8 mouse cellular contexts compared by ENCODE assay signal in the genomic region with DNA sequence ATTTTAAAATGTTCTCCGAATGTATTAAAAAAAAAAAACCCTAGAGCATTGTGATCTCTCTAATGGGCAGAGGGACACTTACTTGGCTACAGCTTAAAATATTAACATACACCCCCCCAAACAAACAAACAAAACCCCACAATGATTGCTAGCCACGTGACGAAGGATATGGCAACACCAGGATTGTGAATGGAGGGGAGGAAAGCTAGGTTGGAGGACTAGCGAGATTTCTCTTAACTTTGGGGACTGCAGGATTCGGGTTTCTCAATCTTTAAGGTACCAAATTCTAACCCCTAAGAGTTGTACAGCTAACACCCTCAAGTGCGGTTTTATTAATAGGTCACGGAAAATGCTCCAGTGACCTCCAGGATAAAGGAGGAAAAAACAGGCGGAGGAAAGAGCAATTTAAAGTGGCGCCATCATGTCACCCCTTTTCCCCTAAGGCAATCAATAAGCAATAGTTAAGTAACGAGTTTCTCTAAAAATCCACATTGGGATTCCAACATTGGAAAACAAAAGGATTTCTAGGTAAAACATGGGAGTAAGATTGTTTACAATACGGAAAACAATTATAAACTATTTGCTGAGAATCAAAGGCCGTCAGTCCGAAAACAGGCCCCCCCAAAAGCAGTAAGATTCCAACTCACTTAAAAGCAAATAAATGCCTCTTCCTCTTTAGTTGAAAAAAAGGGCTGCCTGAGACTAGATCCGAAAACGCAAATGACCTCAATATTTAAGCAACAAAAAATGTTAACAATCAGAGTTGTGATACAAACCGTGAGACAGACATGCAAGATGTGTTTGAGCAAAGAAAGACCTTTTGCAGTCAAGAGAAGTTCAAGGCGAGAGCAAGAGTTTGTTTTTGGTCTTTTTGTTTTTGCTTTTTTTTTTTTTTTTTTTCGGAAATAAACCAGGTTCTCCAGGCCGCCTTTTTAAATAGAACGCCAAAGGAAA. TPM values are rescaled to one million over a fixed set of nuclear protein-coding genes. Genes with fewer than 3 reads are reported as not detected.
A peak's percentile ranks its signal among the peaks of the same experiment; 100 is the strongest.
DNase-seq lines count a peak whose midpoint lies in the region; ATAC-seq lines count a peak whose summit lies in the region.

No protein-coding gene starts in this region.

- H3K27ac ChIP-seq in hindbrain, embryonic 16.5 days (ENCODE audit: low read depth, low read length): peak overlapping the region; percentile 100

- no peaks in the 10 kb centered on the region for H3K36me3 ChIP-seq in megakaryocyte, embryonic 14.5 days (replicated peaks; ENCODE audit: low read length)
- no peaks in the 10 kb centered on the region for H3K36me3 ChIP-seq in hindbrain, embryonic 16.5 days (ENCODE audit: control insufficient read depth, insufficient read depth, low read length)

- peak overlapping the region; percentile 85 for H3K4me2 ChIP-seq in hindbrain, embryonic 16.5 days (ENCODE audit: low read length)

- H3K27me3 ChIP-seq in megakaryocyte, embryonic 14.5 days (replicated peaks): no peaks in the 10 kb centered on the region
- no peaks in the 10 kb centered on the region for H3K27me3 ChIP-seq in hindbrain, embryonic 16.5 days (replicated peaks; ENCODE audit: control insufficient read depth, insufficient read depth, low read length)

- peak overlapping the region; percentile 100 for H3K4me3 ChIP-seq in megakaryocyte, embryonic 14.5 days (replicated peaks)
- peak overlapping the region; percentile 86 for H3K4me3 ChIP-seq in hindbrain, embryonic 16.5 days (ENCODE audit: low read length)

- peak overlapping the region; percentile 99 for H3K9ac ChIP-seq in hindbrain, embryonic 16.5 days (ENCODE audit: low read depth, low read length)

- DNase-seq in embryo, embryonic 11 days: peak; percentile 55
- peak; percentile 41 for DNase-seq in mesoderm, embryonic 11.5 days (ENCODE audit: low read depth, low spot score)
- no peak for DNase-seq in c-Kit-positive CD71-positive TER-119-positive erythroid progenitor cells, embryonic 14.5 days (ENCODE audit: low spot score)
- DNase-seq in thymus, postnatal 10 days (ENCODE audit: low spot score in 2 of 2): no peak

- peaks cover 44% of the 10 kb centered on the region for H3K4me1 ChIP-seq in megakaryocyte, embryonic 14.5 days
- peaks cover 10% of the 10 kb centered on the region for H3K4me1 ChIP-seq in hindbrain, embryonic 16.5 days (ENCODE audit: control insufficient read depth, insufficient read depth, low read depth, low read length)

- 0% methylated on average over 20 of the region's 20 CpGs for WGBS in hindbrain, embryonic 16.5 days

- H3K9me3 ChIP-seq in megakaryocyte, embryonic 14.5 days: no peaks in the 10 kb centered on the region
- H3K9me3 ChIP-seq in hindbrain, embryonic 16.5 days (ENCODE audit: control insufficient read depth, low read length): no peaks in the 10 kb centered on the region

- no peak for ATAC-seq in megakaryocyte, adult 5-6 weeks (ENCODE audit: poor library complexity, severe bottlenecking)
- ATAC-seq in hindbrain, embryonic 16.5 days: no peak
- no peak for ATAC-seq in megakaryocyte-erythroid progenitor cell, adult 5-6 weeks (replicated peaks; ENCODE audit: low FRiP score, low TSS enrichment, poor library complexity, severe bottlenecking)

RNA-seq across cellular contexts. Expression of a gene that starts 27.9 kb away (rescaled TPM):
- polyA plus RNA-seq in megakaryocyte, embryonic 14.5 days (2012; ENCODE audit: insufficient read depth, low replicate concordance): 67.1 and 120 TPM in 2 replicates
- 50.8 and 51.7 TPM in 2 replicates for total RNA-seq in megakaryocyte, adult 5-6 weeks (2015)
- 27.5 and 33.3 TPM in 2 replicates for total RNA-seq in megakaryocyte, adult 5-6 weeks (2017)
- 22.2 and 26.3 TPM in 2 replicates for polyA plus RNA-seq in hindbrain, embryonic 16.5 days (2015; fragmentation: Nextera tagmentation; extraction: Ambion mirVana)
- 46.2 and 51.1 TPM in 2 replicates for total RNA-seq in megakaryocyte-erythroid progenitor cell, adult 5-6 weeks (2014; fragmentation: Nextera tagmentation)
- total RNA-seq in megakaryocyte-erythroid progenitor cell, adult 5-6 weeks (2017): 22.2 and 26.8 TPM in 2 replicates

Comparison
In these comparisons a context has a peak if more than half of its experiments do, and no peak if none do; other contexts are left out.
1. DNase-seq: peak in embryo, embryonic 11 days (single experiment) and mesoderm, embryonic 11.5 days (single experiment); none in c-Kit-positive CD71-positive TER-119-positive erythroid progenitor cells, embryonic 14.5 days (single experiment) and thymus, postnatal 10 days (0 of 2).